ENCODE assay signal across 8 mouse cellular contexts in the genomic region with DNA sequence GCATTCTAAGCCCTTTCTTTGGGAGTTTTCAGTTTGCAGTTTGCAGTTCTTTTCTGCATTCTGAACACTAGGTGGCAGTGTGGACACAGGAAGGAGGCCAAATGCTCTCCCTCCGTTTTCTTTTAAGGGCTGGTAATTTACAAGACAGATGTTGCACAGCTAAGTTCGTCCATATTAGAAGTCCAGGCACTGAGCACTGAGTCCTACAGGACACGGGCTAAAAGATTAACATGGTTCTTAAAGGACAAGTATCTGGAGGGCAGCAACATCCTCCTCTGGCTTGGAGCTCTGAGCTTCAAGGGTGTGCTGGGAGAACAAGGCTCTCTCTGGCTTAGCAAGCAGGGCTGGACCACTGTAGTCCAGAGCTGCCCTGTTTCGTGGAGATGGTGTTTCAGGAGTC.
DNase-seq lines count a peak whose midpoint lies in the region; ATAC-seq and TF ChIP-seq lines count a peak whose summit lies in the region.

No protein-coding gene starts in this region.

- H3K9me3 ChIP-seq in embryonic facial prominence, embryonic 13.5 days, result no peaks in the 10 kb centered on the region
- no peaks in the 10 kb centered on the region for H3K9me3 ChIP-seq in heart, postnatal 0 days (replicated peaks; ENCODE audit: control insufficient read depth, low read length)
- no peaks in the 10 kb centered on the region for H3K9me3 ChIP-seq in midbrain, embryonic 11.5 days (ENCODE audit: control insufficient read depth, low read length)
- H3K9me3 ChIP-seq in stomach, postnatal 0 days (ENCODE audit: control insufficient read depth, low read length), result no peaks in the 10 kb centered on the region

- peaks cover 3% of the 10 kb centered on the region; the same call in 1 of the 2 replicates for H3K4me1 ChIP-seq in embryonic facial prominence, embryonic 13.5 days
- no peaks in the 10 kb centered on the region for H3K4me1 ChIP-seq in heart, postnatal 0 days (ENCODE audit: control insufficient read depth, insufficient read depth)
- no peaks in the 10 kb centered on the region for H3K4me1 ChIP-seq in midbrain, embryonic 11.5 days (ENCODE audit: control insufficient read depth, insufficient read depth, low read length)
- H3K4me1 ChIP-seq in stomach, postnatal 0 days (replicated peaks; ENCODE audit: control insufficient read depth, insufficient read depth), result no peaks in the 10 kb centered on the region

- no peak for TF ChIP-seq EP300 in heart, postnatal 0 days (IDR thresholded peaks at IDR 0.05; ENCODE audit: low read depth)
- no peak for TF ChIP-seq EP300 in stomach, postnatal 0 days (optimal IDR thresholded peaks at IDR 0.05)

- peaks cover 3% of the 10 kb centered on the region; the same call in 1 of the 2 replicates for H3K27me3 ChIP-seq in embryonic facial prominence, embryonic 13.5 days
- H3K27me3 ChIP-seq in heart, postnatal 0 days (ENCODE audit: control insufficient read depth, insufficient read depth, low read length), result no peaks in the 10 kb centered on the region
- no peaks in the 10 kb centered on the region; the same call in 1 of the 2 replicates for H3K27me3 ChIP-seq in midbrain, embryonic 11.5 days (ENCODE audit: control insufficient read depth, insufficient read depth, low read length)
- no peaks in the 10 kb centered on the region for H3K27me3 ChIP-seq in stomach, postnatal 0 days (ENCODE audit: control insufficient read depth, insufficient read depth, low read length)

- no peak overlapping the region for H3K27ac ChIP-seq in embryonic facial prominence, embryonic 13.5 days
- H3K27ac ChIP-seq in heart, postnatal 0 days (ENCODE audit: low read depth), result no peak overlapping the region
- no peak overlapping the region for H3K27ac ChIP-seq in midbrain, embryonic 11.5 days (ENCODE audit: low read depth, low read length)
- H3K27ac ChIP-seq in stomach, postnatal 0 days (replicated peaks), result no peak overlapping the region

- peak; percentile 45 for DNase-seq in layer of hippocampus, adult 9-10 months (ENCODE audit: low spot score)
- DNase-seq in layer of hippocampus, postnatal 36 days, result no peak
- DNase-seq in R1 (ENCODE audit: low read depth, low spot score), result peak; percentile 75
- peak; percentile 60 for DNase-seq in heart, postnatal 0 days (ENCODE audit: low spot score)
- DNase-seq in kidney, postnatal 4 days, result peak; percentile 54 to 61
- DNase-seq in midbrain, embryonic 11.5 days (ENCODE audit: low spot score, missing footprints), result peak; percentile 94
- DNase-seq in stomach, postnatal 0 days (ENCODE audit: low spot score), result peak; percentile 42

- no peak overlapping the region for H3K4me3 ChIP-seq in embryonic facial prominence, embryonic 13.5 days
- H3K4me3 ChIP-seq in heart, postnatal 0 days (ENCODE audit: low read depth, low read length), result no peak overlapping the region
- H3K4me3 ChIP-seq in midbrain, embryonic 11.5 days (ENCODE audit: low read depth, low read length), result no peak overlapping the region
- no peak overlapping the region; the same call in 1 of the 2 replicates for H3K4me3 ChIP-seq in stomach, postnatal 0 days (ENCODE audit: low read depth, low read length)

- ATAC-seq in embryonic facial prominence, embryonic 13.5 days (ENCODE audit: insufficient number of reproducible peaks, insufficient read depth, low FRiP score, low TSS enrichment, low read depth), result no peak
- 0 out of 2 replicates have a peak, but pooled peaks have one; percentile 9 for ATAC-seq in heart, postnatal 0 days (ENCODE audit: insufficient read depth, low read depth)
- peak; percentile 75 for ATAC-seq in midbrain, embryonic 11.5 days (ENCODE audit: low FRiP score)
- peak; percentile 55 for ATAC-seq in stomach, postnatal 0 days (ENCODE audit: low FRiP score, low TSS enrichment)

- H3K36me3 ChIP-seq in embryonic facial prominence, embryonic 13.5 days, result no peaks in the 10 kb centered on the region
- H3K36me3 ChIP-seq in heart, postnatal 0 days (replicated peaks; ENCODE audit: control insufficient read depth, insufficient read depth, low read length), result no peaks in the 10 kb centered on the region
- no peaks in the 10 kb centered on the region for H3K36me3 ChIP-seq in midbrain, embryonic 11.5 days (ENCODE audit: control insufficient read depth, insufficient read depth, low read length)
- H3K36me3 ChIP-seq in stomach, postnatal 0 days (ENCODE audit: control insufficient read depth, insufficient read depth, low read length), result no peaks in the 10 kb centered on the region

- peak overlapping the region; percentile 49; the same call in 1 of the 2 replicates for H3K9ac ChIP-seq in embryonic facial prominence, embryonic 13.5 days
- H3K9ac ChIP-seq in heart, postnatal 0 days (replicated peaks; ENCODE audit: low read depth, low read length), result no peak overlapping the region
- H3K9ac ChIP-seq in midbrain, embryonic 11.5 days (ENCODE audit: low read length), result peak overlapping the region; percentile 3; the same call in 1 of the 2 replicates
- H3K9ac ChIP-seq in stomach, postnatal 0 days (ENCODE audit: low read length), result no peak overlapping the region

- peak; percentile 82 for TF ChIP-seq CTCF in heart, postnatal 0 days (IDR thresholded peaks at IDR 0.05; ENCODE audit: low read depth)
- TF ChIP-seq CTCF in stomach, postnatal 0 days (IDR thresholded peaks at IDR 0.05; ENCODE audit: low read depth), result peak; percentile 93

- peak overlapping the region; percentile 42 for H3K4me2 ChIP-seq in embryonic facial prominence, embryonic 13.5 days
- H3K4me2 ChIP-seq in heart, postnatal 0 days (ENCODE audit: low read depth, low read length), result peak overlapping the region; percentile 37
- H3K4me2 ChIP-seq in midbrain, embryonic 11.5 days, result peak overlapping the region; percentile 25; the same call in 1 of the 2 replicates
- peak overlapping the region; percentile 32 for H3K4me2 ChIP-seq in stomach, postnatal 0 days (replicated peaks; ENCODE audit: low read depth)

- WGBS in embryonic facial prominence, embryonic 13.5 days, result 4% methylated on average over 4 of the region's 4 CpGs
- WGBS in heart, postnatal 0 days, result 6% methylated on average over 4 of the region's 4 CpGs
- WGBS in midbrain, embryonic 11.5 days, result 11% methylated on average over 4 of the region's 4 CpGs
- WGBS in stomach, postnatal 0 days, result 6% methylated on average over 4 of the region's 4 CpGs

Comparison
In these comparisons a context has a peak if more than half of its experiments do, and no peak if none do; other contexts are left out.
1. DNase-seq: peak in layer of hippocampus, adult 9-10 months (single experiment), R1 (single experiment), heart, postnatal 0 days (single experiment), kidney, postnatal 4 days (2 of 2), midbrain, embryonic 11.5 days (single experiment) and stomach, postnatal 0 days (single experiment); none in layer of hippocampus, postnatal 36 days (0 of 2).
2. H3K9ac ChIP-seq: peak in embryonic facial prominence, embryonic 13.5 days (single experiment) and midbrain, embryonic 11.5 days (single experiment); none in heart, postnatal 0 days (single experiment) and stomach, postnatal 0 days (single experiment).
3. Peak in every context shown above with its lines, with median percentiles within 50 percentile points of each other: H3K4me2 ChIP-seq.